Mouse (Mus musculus) forebrain, embryonic 15.5 days (tissue): ENCODE data around the gene Zcchc2. TPM values are rescaled to one million over a fixed set of nuclear protein-coding genes. Genes with fewer than 3 reads are reported as not detected.

Experiments
- ATAC-seq: fragments of 200-750 bp; cut with Nextera tagmentation; replicated peaks from 2 replicates; pipeline ENCODE4 v1.8.0; 2017; ENCODE audit warnings: mild to moderate bottlenecking, moderate TSS enrichment, moderate library complexity
- H3K27ac ChIP-seq: fragments of 300-500 bp; sonication (generic); replicated peaks from 2 replicates; pipeline ENCODE4 v1.5.1; 2015; ENCODE audit warnings: mild to moderate bottlenecking, inconsistent platforms
- H3K27me3 ChIP-seq: fragments of 300-500 bp; sonication (generic); 2 replicates; pipeline ENCODE4 v1.6.1; 2015; ENCODE audit warnings: inconsistent platforms
- H3K36me3 ChIP-seq: fragments of 300-500 bp; sonication (generic); 2 replicates; pipeline ENCODE4 v1.6.1; 2015; ENCODE audit warnings: mild to moderate bottlenecking, inconsistent platforms
- H3K4me1 ChIP-seq: fragments of 300-500 bp; sonication (generic); 2 replicates; pipeline ENCODE4 v1.6.1; 2015; ENCODE audit warnings: inconsistent platforms
- H3K4me2 ChIP-seq: fragments of 300-500 bp; sonication (generic); replicated peaks from 2 replicates; pipeline ENCODE4 v1.6.1; 2015; ENCODE audit warnings: mild to moderate bottlenecking, inconsistent platforms
- H3K4me3 ChIP-seq: fragments of 300-500 bp; sonication (generic); 2 replicates; pipeline ENCODE4 v1.5.1; 2015; ENCODE audit warnings: mild to moderate bottlenecking, inconsistent platforms
- H3K9ac ChIP-seq: fragments of 300-500 bp; sonication (generic); replicated peaks from 2 replicates; pipeline ENCODE4 v1.6.1; 2015; ENCODE audit warnings: mild to moderate bottlenecking, inconsistent platforms
- H3K9me3 ChIP-seq: fragments of 300-500 bp; sonication (generic); 2 replicates; pipeline ENCODE4 v1.6.1; 2016; ENCODE audit warnings: inconsistent platforms
- WGBS: fragments of 180-500 bp; shearing (Covaris S2); methylation state at CpG from one replicate; pipeline ENCODE4 v1.1.7; 2015; ENCODE audit warnings: mixed read lengths; 5-methylcytosine and 5-hydroxymethylcytosine counted together
- polyA plus RNA-seq: library from polyadenylated mRNA; unstranded; fragments of >200 nt; fragmentation: Nextera tagmentation; extraction: Ambion mirVana; gene quantifications from 2 replicates; pipeline ENCODE4 v1.2.1, GENCODE M21; 2015

The Zcchc2 gene
- polyA plus RNA-seq, 1 experiment from 2014 or later, result 1.6 TPM

- ATAC-seq, result no peak
- no peak overlapping the region for H3K9ac ChIP-seq
- 87% methylated on average over 5 of the region's 5 CpGs for WGBS
Observed at GRCm38 (mm10) chr1:105965189-105965588, 25.0 kb upstream of the Zcchc2 start.

GRCm38 (mm10) chr1:105971490-105972170, 18.6 kb upstream of the Zcchc2 start:
- Histone ChIP-seq H3K4me3 (no peak overlapping the region), H3K27me3 (no peaks in the 10 kb centered on the region)

More at GRCm38 (mm10) chr1:105965189-105965588, 25.0 kb upstream of the Zcchc2 start:
- Histone ChIP-seq H3K9me3 (no peaks in the 10 kb centered on the region), H3K4me2 (no peak overlapping the region), H3K4me1 (no peaks in the 10 kb centered on the region), H3K27me3 (no peaks in the 10 kb centered on the region), H3K27ac (no peak overlapping the region), H3K4me3 (no peak overlapping the region), H3K36me3 (no peaks in the 10 kb centered on the region)

GRCm38 (mm10) chr1:105974023-105974422, 16.2 kb upstream of the Zcchc2 start:
- ATAC-seq, result no peak
- Histone ChIP-seq H3K36me3 (no peaks in the 10 kb centered on the region), H3K4me2 (no peak overlapping the region), H3K4me1 (no peaks in the 10 kb centered on the region), H3K27ac (no peak overlapping the region), H3K9me3 (no peaks in the 10 kb centered on the region), H3K9ac (no peak overlapping the region), H3K27me3 (no peaks in the 10 kb centered on the region), H3K4me3 (no peak overlapping the region)
- 84% methylated on average over 2 of the region's 2 CpGs for WGBS

More at GRCm38 (mm10) chr1:105971490-105972170, 18.6 kb upstream of the Zcchc2 start:
- H3K36me3 ChIP-seq, result no peaks in the 10 kb centered on the region
- H3K4me2 ChIP-seq, result no peak overlapping the region
- WGBS, result 79% methylated on average over 10 of the region's 10 CpGs
- no peak for ATAC-seq
- no peak overlapping the region for H3K9ac ChIP-seq
- H3K9me3 ChIP-seq, result no peaks in the 10 kb centered on the region
- H3K4me1 ChIP-seq, result no peaks in the 10 kb centered on the region
- no peak overlapping the region for H3K27ac ChIP-seq

GRCm38 (mm10) chr1:105977446-105978094, 12.6 kb upstream of the Zcchc2 start:
- no peaks in the 10 kb centered on the region for H3K4me1 ChIP-seq
- 94% methylated on average over 7 of the region's 7 CpGs for WGBS
- H3K9ac ChIP-seq, result no peak overlapping the region
- no peaks in the 10 kb centered on the region for H3K27me3 ChIP-seq
- no peak for ATAC-seq
- no peaks in the 10 kb centered on the region for H3K9me3 ChIP-seq
- H3K4me2 ChIP-seq, result no peak overlapping the region
- no peaks in the 10 kb centered on the region for H3K36me3 ChIP-seq
- no peak overlapping the region for H3K4me3 ChIP-seq
- H3K27ac ChIP-seq, result no peak overlapping the region

- Histone ChIP-seq H3K4me1 (no peaks in the 10 kb centered on the region), H3K4me3 (no peak overlapping the region), H3K9me3 (no peaks in the 10 kb centered on the region), H3K27me3 (no peaks in the 10 kb centered on the region), H3K4me2 (no peak overlapping the region), H3K36me3 (no peaks in the 10 kb centered on the region), H3K27ac (no peak overlapping the region), H3K9ac (no peak overlapping the region)
- ATAC-seq, result no peak
- WGBS, result 78% methylated on average over 6 of the region's 6 CpGs
Observed at GRCm38 (mm10) chr1:105980849-105981610, 9.2 kb upstream of the Zcchc2 start.

- H3K4me3 ChIP-seq, result no peak overlapping the region
- no peaks in the 10 kb centered on the region for H3K9me3 ChIP-seq
- 71% methylated on average over 6 of the region's 6 CpGs for WGBS
- H3K27ac ChIP-seq, result no peak overlapping the region
- no peak for ATAC-seq
- no peaks in the 10 kb centered on the region for H3K4me1 ChIP-seq
- no peaks in the 10 kb centered on the region for H3K36me3 ChIP-seq
- no peak overlapping the region for H3K4me2 ChIP-seq
- no peaks in the 10 kb centered on the region for H3K27me3 ChIP-seq
- H3K9ac ChIP-seq, result no peak overlapping the region
Observed at GRCm38 (mm10) chr1:105982496-105983364, 7.5 kb upstream of the Zcchc2 start.

- ATAC-seq, result no peak
- H3K36me3 ChIP-seq, result no peaks in the 10 kb centered on the region
- H3K4me3 ChIP-seq, result no peak overlapping the region
- 94% methylated on average over 3 of the region's 3 CpGs for WGBS
- H3K27ac ChIP-seq, result no peak overlapping the region
- H3K9ac ChIP-seq, result no peak overlapping the region
- H3K9me3 ChIP-seq, result no peaks in the 10 kb centered on the region
- no peaks in the 10 kb centered on the region for H3K27me3 ChIP-seq
- H3K4me1 ChIP-seq, result no peaks in the 10 kb centered on the region
- H3K4me2 ChIP-seq, result no peak overlapping the region
Observed at GRCm38 (mm10) chr1:105984172-105984571, 6.0 kb upstream of the Zcchc2 start.

GRCm38 (mm10) chr1:105988171-105988570, 2.0 kb upstream of the Zcchc2 start:
- Histone ChIP-seq H3K27me3 (no peaks in the 10 kb centered on the region), H3K4me2 (no peak overlapping the region), H3K27ac (no peak overlapping the region), H3K36me3 (no peaks in the 10 kb centered on the region), H3K4me1 (peaks cover 21% of the 10 kb centered on the region), H3K4me3 (no peak overlapping the region), H3K9me3 (no peaks in the 10 kb centered on the region), H3K9ac (no peak overlapping the region)
- WGBS, result 82% methylated on average over 3 of the region's 3 CpGs
- ATAC-seq, result no peak

- H3K36me3 ChIP-seq, result no peaks in the 10 kb centered on the region
- no peaks in the 10 kb centered on the region for H3K27me3 ChIP-seq
- H3K9ac ChIP-seq, result no peak overlapping the region; the same call in 1 of the 2 replicates
- ATAC-seq, result no peak
- peak overlapping the region; percentile 82 for H3K4me3 ChIP-seq
- peak overlapping the region; percentile 98 for H3K4me2 ChIP-seq
- 76% methylated on average over 14 of the region's 14 CpGs for WGBS
- peaks cover 28% of the 10 kb centered on the region for H3K4me1 ChIP-seq
- no peak overlapping the region for H3K27ac ChIP-seq
- H3K9me3 ChIP-seq, result no peaks in the 10 kb centered on the region
Observed at GRCm38 (mm10) chr1:105988903-105989639, 1.1 kb upstream of the Zcchc2 start.

- Histone ChIP-seq H3K9ac (peak overlapping the region; percentile 38), H3K36me3 (no peaks in the 10 kb centered on the region), H3K4me1 (peaks cover 33% of the 10 kb centered on the region), H3K4me3 (peak overlapping the region; percentile 82), H3K4me2 (peak overlapping the region; percentile 98), H3K27ac (no peak overlapping the region), H3K9me3 (no peaks in the 10 kb centered on the region), H3K27me3 (no peaks in the 10 kb centered on the region)
- peak; percentile 32 for ATAC-seq
- 2% methylated on average over 13 of the region's 13 CpGs for WGBS
Observed at GRCm38 (mm10) chr1:105989640-105989984, 594 bp upstream of the Zcchc2 start.
